In genomic region chr14:27044221-27044966, GRCm38 (mm10) we compare ENCODE assay signal across 8 mouse cellular contexts. TPM values are rescaled to one million over a fixed set of nuclear protein-coding genes. Genes with fewer than 3 reads are reported as not detected.
DNase-seq lines count a peak whose midpoint lies in the region; ATAC-seq lines count a peak whose summit lies in the region.
"Had no signal": no experiment of that assay in that cellular context is flagged by ENCODE, and none has a peak within 500 bp of the region (broad histone marks: within the 10 kb centered on the region; RNA-seq: fewer than 3 reads in every experiment).

No protein-coding gene starts in this region.

- DNase-seq in spleen, postnatal 36 days (ENCODE audit: low spot score in 2 of 2): peak; percentile 4 to 7
- DNase-seq in spleen, adult 12 weeks (ENCODE audit: low spot score): no peak
- DNase-seq in gastrocnemius, adult 8-10 months (ENCODE audit: low spot score in 2 of 2): peak; percentile 38 to 50
- no peak for DNase-seq in hindbrain, embryonic 14.5 days (ENCODE audit: low spot score)
- no peak for DNase-seq in right cerebral cortex, postnatal 25 days
- DNase-seq in ovary, adult 18-20 months (ENCODE audit: low spot score): no peak

- WGBS in hindbrain, embryonic 14.5 days: 7% methylated on average over 11 of the region's 11 CpGs
- WGBS in stomach, embryonic 16.5 days: 4% methylated on average over 11 of the region's 11 CpGs

- peaks cover 10% of the 10 kb centered on the region for H3K27me3 ChIP-seq in hindbrain, embryonic 14.5 days (ENCODE audit: control insufficient read depth, insufficient read depth, low read length)
- no peaks in the 10 kb centered on the region for H3K27me3 ChIP-seq in stomach, embryonic 16.5 days (ENCODE audit: control insufficient read depth, insufficient read depth, low read length)

- H3K4me1 ChIP-seq in hindbrain, embryonic 14.5 days (replicated peaks; ENCODE audit: control insufficient read depth, insufficient read depth, low read length): peaks cover 13% of the 10 kb centered on the region
- H3K4me1 ChIP-seq in stomach, embryonic 16.5 days (ENCODE audit: control insufficient read depth, insufficient read depth, low read length): peaks cover 38% of the 10 kb centered on the region

- H3K9me3 ChIP-seq in hindbrain, embryonic 14.5 days (ENCODE audit: control insufficient read depth, low read length): no peaks in the 10 kb centered on the region
- H3K9me3 ChIP-seq in stomach, embryonic 16.5 days (replicated peaks; ENCODE audit: control insufficient read depth, low read length): no peaks in the 10 kb centered on the region
- H3K9me3 ChIP-seq: liver, embryonic 15.5 days had no signal

- H3K4me2 ChIP-seq in hindbrain, embryonic 14.5 days (replicated peaks): 0 out of 2 replicates have a peak overlapping the region, but pooled peaks have one; percentile 0
- peak overlapping the region; percentile 22 for H3K4me2 ChIP-seq in stomach, embryonic 16.5 days (ENCODE audit: low read depth, low read length)
- H3K4me2 ChIP-seq: liver, embryonic 15.5 days had no signal

- no peak overlapping the region for H3K27ac ChIP-seq in hindbrain, embryonic 14.5 days
- peak overlapping the region; percentile 48 for H3K27ac ChIP-seq in stomach, embryonic 16.5 days (ENCODE audit: low read length)
- H3K27ac ChIP-seq: liver, embryonic 15.5 days had no signal

- H3K4me3 ChIP-seq in hindbrain, embryonic 14.5 days (replicated peaks; ENCODE audit: low read length): no peak overlapping the region
- no peak overlapping the region for H3K4me3 ChIP-seq in stomach, embryonic 16.5 days (replicated peaks; ENCODE audit: low read length)
- H3K4me3 ChIP-seq: liver, embryonic 15.5 days had no signal

- H3K36me3 ChIP-seq in hindbrain, embryonic 14.5 days (replicated peaks; ENCODE audit: control insufficient read depth, insufficient read depth): no peaks in the 10 kb centered on the region
- H3K36me3 ChIP-seq in stomach, embryonic 16.5 days (ENCODE audit: control insufficient read depth, insufficient read depth, low read length): no peaks in the 10 kb centered on the region
- H3K36me3 ChIP-seq: liver, embryonic 15.5 days had no signal

- no peak for ATAC-seq in hindbrain, embryonic 14.5 days (ENCODE audit: low FRiP score)
- ATAC-seq in stomach, embryonic 16.5 days (ENCODE audit: insufficient read depth, low FRiP score): peak; percentile 82

- no peak overlapping the region for H3K9ac ChIP-seq in hindbrain, embryonic 14.5 days
- H3K9ac ChIP-seq in stomach, embryonic 16.5 days (ENCODE audit: low read length): 0 out of 2 replicates have a peak overlapping the region, but pooled peaks have one; percentile 12
- H3K9ac ChIP-seq: liver, embryonic 15.5 days had no signal

RNA-seq across cellular contexts. Expression of gene Il17rd, which starts 5.7 kb away (rescaled TPM):
- 1 to 10 TPM; 1.5 to 2.4 (median 1.6) TPM for total RNA-seq in gastrocnemius, adult 8-10 months (2022)
- 2.8 TPM in 2 replicates for polyA plus RNA-seq in hindbrain, embryonic 14.5 days (2014; fragmentation: Nextera tagmentation; extraction: Ambion mirVana)
- polyA plus RNA-seq in stomach, embryonic 16.5 days (2015; fragmentation: Nextera tagmentation; extraction: Ambion mirVana): 2.5 and 2.7 TPM in 2 replicates

RNA-seq across cellular contexts. Expression of gene Hesx1, which starts 50.2 kb away (rescaled TPM):
- total RNA-seq in gastrocnemius, adult 8-10 months (2022): not detected
- polyA plus RNA-seq in hindbrain, embryonic 14.5 days (2014; fragmentation: Nextera tagmentation; extraction: Ambion mirVana): 0.20 TPM in 1 of 2 replicates, not detected in the other
- 0.20 and 0.62 TPM in 2 replicates for polyA plus RNA-seq in stomach, embryonic 16.5 days (2015; fragmentation: Nextera tagmentation; extraction: Ambion mirVana)

Comparison
In these comparisons a context has a peak if more than half of its experiments do, and no peak if none do; other contexts are left out.
1. DNase-seq: peak in spleen, postnatal 36 days (2 of 2) and gastrocnemius, adult 8-10 months (2 of 2); none in spleen, adult 12 weeks (single experiment), hindbrain, embryonic 14.5 days (single experiment), right cerebral cortex, postnatal 25 days (single experiment) and ovary, adult 18-20 months (single experiment).